Mouse (Mus musculus) ES-Bruce4 (cell line): ENCODE measurements around the gene Fhdc1.

Experiments
- CTCF ChIP-seq: IDR thresholded peaks from one replicate; pipeline ENCODE4 v1.8.1; 2011; ENCODE audit warnings: low read depth, low read length
- EP300 ChIP-seq: IDR thresholded peaks from 2 replicates; pipeline ENCODE4 v1.6.1; 2011; ENCODE audit warnings: low read depth, low read length; ENCODE audit not compliant: insufficient read depth
- POLR2A ChIP-seq: IDR thresholded peaks from one replicate; pipeline ENCODE4 v1.8.1; 2011; ENCODE audit warnings: low read length; ENCODE audit not compliant: insufficient read depth

- TF ChIP-seq CTCF, result no peak
- TF ChIP-seq EP300, result no peak
- no peak for TF ChIP-seq POLR2A
These were observed 18.5 kb downstream of the Fhdc1 start for GRCm38 (mm10) chr3:84461687-84462086.
